Mouse (Mus musculus): Measurements from ENCODE around the gene Sgcd. TPM values are rescaled to one million over a fixed set of nuclear protein-coding genes. Genes with fewer than 3 reads are reported as not detected.

The Sgcd gene
- polyA plus RNA-seq, 1 experiment from 2014 or later: 6.5 TPM

DNA sequence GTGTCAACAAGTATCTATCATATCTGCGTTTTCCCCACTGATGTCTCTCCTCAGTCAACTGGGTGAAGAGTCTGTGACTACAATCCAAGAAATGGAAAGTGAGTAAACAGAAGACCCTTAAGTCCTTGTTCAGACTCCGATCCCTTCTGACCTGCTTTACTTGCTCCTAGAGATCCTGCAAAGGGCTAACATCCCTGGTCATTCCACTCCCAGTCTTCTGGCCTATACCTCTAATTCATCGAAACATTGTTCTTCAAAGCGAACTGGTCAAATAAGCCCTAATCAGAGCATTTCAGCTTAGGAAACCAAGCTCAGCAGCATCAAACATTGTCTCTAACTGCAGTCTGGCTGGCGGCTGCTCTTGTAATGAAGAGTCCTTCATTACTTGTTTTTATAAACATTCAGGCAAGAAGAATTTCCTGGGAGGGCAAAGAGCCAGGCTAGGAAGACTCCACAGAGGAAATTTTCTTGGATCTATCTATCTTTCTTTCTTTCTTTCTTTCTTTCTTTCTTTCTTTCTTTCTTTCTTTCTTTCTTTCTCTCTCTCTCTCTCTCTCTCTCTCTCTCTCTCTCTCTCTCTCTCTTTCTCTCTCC, 833.8 kb downstream of the Sgcd start:
- no peaks in the 10 kb centered on the region for H3K4me1 ChIP-seq
- no peak overlapping the region for H3K27ac ChIP-seq
- H3K27me3 ChIP-seq (replicated peaks): no peaks in the 10 kb centered on the region
- no peak overlapping the region for H3K4me3 ChIP-seq
- WGBS: 93% methylated on average over 5 of the region's 5 CpGs
- H3K9ac ChIP-seq: no peak overlapping the region
- no peaks in the 10 kb centered on the region for H3K36me3 ChIP-seq (replicated peaks)
- no peak for ATAC-seq (replicated peaks)
- H3K9me3 ChIP-seq: no peaks in the 10 kb centered on the region
- no peak overlapping the region for H3K4me2 ChIP-seq

GRCm38 (mm10) chr11:47149607-47150006, 839.2 kb downstream of the Sgcd start:
- Histone ChIP-seq H3K4me2 (no peak overlapping the region), H3K9me3 (no peaks in the 10 kb centered on the region), H3K27me3 (replicated peaks) (no peaks in the 10 kb centered on the region), H3K4me3 (no peak overlapping the region), H3K9ac (no peak overlapping the region), H3K36me3 (replicated peaks) (no peaks in the 10 kb centered on the region), H3K4me1 (no peaks in the 10 kb centered on the region), H3K27ac (no peak overlapping the region)
- 59% methylated on average over 9 of the region's 9 CpGs for WGBS
- ATAC-seq (replicated peaks): no peak

- Histone ChIP-seq H3K27ac (no peak overlapping the region), H3K36me3 (replicated peaks) (no peaks in the 10 kb centered on the region), H3K9ac (no peak overlapping the region), H3K27me3 (replicated peaks) (no peaks in the 10 kb centered on the region), H3K9me3 (no peaks in the 10 kb centered on the region), H3K4me2 (no peak overlapping the region), H3K4me1 (no peaks in the 10 kb centered on the region), H3K4me3 (no peak overlapping the region)
- ATAC-seq (replicated peaks): no peak
- 87% methylated on average over 2 of the region's 2 CpGs for WGBS
Observed at GRCm38 (mm10) chr11:47139867-47140266, 848.9 kb downstream of the Sgcd start.

- Histone ChIP-seq H3K4me3 (no peak overlapping the region), H3K9ac (no peak overlapping the region), H3K27ac (no peak overlapping the region), H3K27me3 (replicated peaks) (no peaks in the 10 kb centered on the region), H3K4me1 (no peaks in the 10 kb centered on the region), H3K9me3 (no peaks in the 10 kb centered on the region), H3K36me3 (replicated peaks) (no peaks in the 10 kb centered on the region), H3K4me2 (no peak overlapping the region)
- ATAC-seq (replicated peaks): no peak
- WGBS: 80% methylated on average over 1 of the region's 1 CpGs
Observed at GRCm38 (mm10) chr11:47139271-47139670, 849.5 kb downstream of the Sgcd start.

DNA sequence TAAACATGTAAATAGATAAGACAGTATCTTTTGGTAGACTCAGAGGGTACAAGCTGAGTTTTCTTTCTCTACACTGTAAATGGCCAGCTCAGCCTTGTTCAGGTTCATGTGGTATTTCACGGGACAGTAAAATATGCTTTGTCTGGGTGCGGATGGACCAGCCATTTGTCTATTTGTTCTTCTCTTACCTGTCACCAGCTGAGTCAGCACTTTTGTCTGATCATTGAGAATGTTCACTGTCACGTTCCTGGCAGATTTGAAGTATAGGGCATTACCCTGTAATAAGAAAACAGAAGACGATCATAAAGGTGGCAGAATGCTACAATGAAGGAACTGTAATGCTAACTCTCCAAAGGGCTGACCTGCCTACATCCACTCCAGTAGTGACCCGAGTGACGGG, 856.4 kb downstream of the Sgcd start:
- H3K27me3 ChIP-seq (replicated peaks): no peaks in the 10 kb centered on the region
- no peak for ATAC-seq (replicated peaks)
- no peak overlapping the region for H3K27ac ChIP-seq
- H3K4me3 ChIP-seq: no peak overlapping the region
- H3K9ac ChIP-seq: no peak overlapping the region
- H3K4me1 ChIP-seq: no peaks in the 10 kb centered on the region
- no peaks in the 10 kb centered on the region for H3K36me3 ChIP-seq (replicated peaks)
- H3K9me3 ChIP-seq: no peaks in the 10 kb centered on the region
- H3K4me2 ChIP-seq: no peak overlapping the region
- WGBS: 93% methylated on average over 6 of the region's 6 CpGs

GRCm38 (mm10) chr11:47130432-47130831, 858.3 kb downstream of the Sgcd start:
- Histone ChIP-seq H3K9me3 (no peaks in the 10 kb centered on the region), H3K27ac (no peak overlapping the region), H3K36me3 (replicated peaks) (no peaks in the 10 kb centered on the region), H3K4me2 (no peak overlapping the region), H3K4me3 (no peak overlapping the region), H3K27me3 (replicated peaks) (no peaks in the 10 kb centered on the region), H3K9ac (no peak overlapping the region), H3K4me1 (no peaks in the 10 kb centered on the region)
- WGBS: 84% methylated on average over 3 of the region's 3 CpGs
- no peak for ATAC-seq (replicated peaks)

DNA sequence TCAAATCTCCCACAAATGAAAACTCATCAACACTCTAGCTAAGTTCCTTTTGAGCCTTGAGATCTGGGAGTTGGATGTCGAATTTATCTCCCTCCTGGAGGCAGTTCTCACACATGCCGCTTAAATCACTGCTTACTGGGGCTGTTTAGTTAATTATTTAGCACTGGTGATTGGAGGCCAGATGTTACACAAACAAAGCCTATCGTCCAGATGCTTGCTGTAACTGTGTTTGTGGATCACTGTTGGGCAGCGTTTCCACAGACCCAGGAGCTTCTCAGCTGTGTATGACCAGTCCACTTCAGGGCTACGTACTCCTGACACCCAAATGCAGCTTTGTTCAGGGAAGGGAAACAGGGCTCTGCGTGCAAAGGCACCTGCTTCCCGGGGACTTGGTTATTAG, 858.8 kb downstream of the Sgcd start:
- Histone ChIP-seq H3K4me1 (no peaks in the 10 kb centered on the region), H3K36me3 (replicated peaks) (no peaks in the 10 kb centered on the region), H3K27ac (no peak overlapping the region), H3K9me3 (no peaks in the 10 kb centered on the region), H3K4me3 (no peak overlapping the region), H3K9ac (no peak overlapping the region), H3K4me2 (no peak overlapping the region), H3K27me3 (replicated peaks) (no peaks in the 10 kb centered on the region)
- 74% methylated on average over 7 of the region's 7 CpGs for WGBS
- no peak for ATAC-seq (replicated peaks)

- no peak for ATAC-seq (replicated peaks)
- H3K4me3 ChIP-seq: no peak overlapping the region
- no peak overlapping the region for H3K9ac ChIP-seq
- H3K4me1 ChIP-seq: no peaks in the 10 kb centered on the region
- H3K36me3 ChIP-seq (replicated peaks): no peaks in the 10 kb centered on the region
- WGBS: 88% methylated on average over 1 of the region's 1 CpGs
- H3K4me2 ChIP-seq: no peak overlapping the region
- H3K27me3 ChIP-seq (replicated peaks): no peaks in the 10 kb centered on the region
- H3K27ac ChIP-seq: no peak overlapping the region
- H3K9me3 ChIP-seq: no peaks in the 10 kb centered on the region
Observed at GRCm38 (mm10) chr11:47129166-47129565, 859.6 kb downstream of the Sgcd start.

- Histone ChIP-seq H3K27me3 (replicated peaks) (no peaks in the 10 kb centered on the region), H3K9ac (no peak overlapping the region), H3K4me1 (no peaks in the 10 kb centered on the region), H3K27ac (no peak overlapping the region), H3K4me3 (no peak overlapping the region), H3K9me3 (no peaks in the 10 kb centered on the region), H3K36me3 (replicated peaks) (no peaks in the 10 kb centered on the region), H3K4me2 (no peak overlapping the region)
- no peak for ATAC-seq (replicated peaks)
- 76% methylated on average over 3 of the region's 3 CpGs for WGBS
Observed at GRCm38 (mm10) chr11:47128331-47128730, 860.4 kb downstream of the Sgcd start.

DNA sequence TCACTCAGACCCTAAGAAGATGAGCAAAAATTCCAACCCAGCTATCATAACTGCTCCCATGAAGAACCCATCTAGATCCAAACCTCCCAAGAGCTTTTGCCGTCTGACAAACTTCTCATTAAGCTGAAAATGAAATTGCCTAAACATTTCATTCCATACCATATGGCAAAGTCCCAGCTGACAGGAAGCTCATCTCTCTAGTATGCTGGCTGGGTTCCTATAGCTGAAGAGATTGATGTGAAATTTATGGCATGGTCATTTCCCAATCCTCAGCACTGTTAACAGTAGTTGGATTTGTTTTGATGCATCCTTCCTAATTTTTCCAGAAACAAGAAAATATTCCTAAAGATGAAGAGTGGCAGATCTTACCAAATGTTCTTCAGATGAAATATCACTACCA, 867.9 kb downstream of the Sgcd start:
- no peak for ATAC-seq (replicated peaks)
- 89% methylated on average over 1 of the region's 1 CpGs for WGBS
- Histone ChIP-seq H3K36me3 (replicated peaks) (no peaks in the 10 kb centered on the region), H3K4me1 (no peaks in the 10 kb centered on the region), H3K9ac (no peak overlapping the region), H3K27me3 (replicated peaks) (no peaks in the 10 kb centered on the region), H3K4me3 (no peak overlapping the region), H3K27ac (no peak overlapping the region), H3K9me3 (no peaks in the 10 kb centered on the region), H3K4me2 (no peak overlapping the region)

DNA sequence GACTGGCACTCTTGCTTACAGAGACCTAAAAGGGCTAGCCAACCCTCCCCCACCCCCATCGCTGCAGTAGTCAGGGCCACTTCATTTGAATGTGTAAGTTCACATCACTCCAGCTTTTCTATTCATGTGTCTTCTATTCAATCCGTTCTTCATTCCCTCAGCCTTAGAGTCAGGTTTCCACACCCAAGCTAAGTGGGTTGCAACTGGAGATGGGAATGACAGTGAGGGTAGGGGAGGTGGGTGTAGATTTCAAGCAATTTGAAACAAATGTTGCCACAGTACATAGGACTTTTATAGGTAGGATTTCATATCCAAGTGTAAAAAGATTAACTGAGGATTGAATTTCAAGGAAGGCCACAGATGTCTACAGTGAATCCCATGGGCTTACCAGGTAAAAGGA, 870.9 kb downstream of the Sgcd start:
- 21% methylated on average over 2 of the region's 2 CpGs for WGBS
- no peaks in the 10 kb centered on the region for H3K9me3 ChIP-seq
- no peak overlapping the region for H3K9ac ChIP-seq
- H3K27ac ChIP-seq: no peak overlapping the region
- no peak overlapping the region for H3K4me2 ChIP-seq
- H3K36me3 ChIP-seq (replicated peaks): no peaks in the 10 kb centered on the region
- H3K27me3 ChIP-seq (replicated peaks): no peaks in the 10 kb centered on the region
- ATAC-seq (replicated peaks): no peak
- H3K4me1 ChIP-seq: no peaks in the 10 kb centered on the region
- H3K4me3 ChIP-seq: no peak overlapping the region

GRCm38 (mm10) chr11:47114366-47114765, 874.4 kb downstream of the Sgcd start:
- H3K36me3 ChIP-seq (replicated peaks): no peaks in the 10 kb centered on the region
- no peak overlapping the region for H3K27ac ChIP-seq
- H3K4me2 ChIP-seq: no peak overlapping the region
- no peak for ATAC-seq (replicated peaks)
- H3K9me3 ChIP-seq: no peaks in the 10 kb centered on the region
- no peak overlapping the region for H3K9ac ChIP-seq
- H3K27me3 ChIP-seq (replicated peaks): no peaks in the 10 kb centered on the region
- no peak overlapping the region for H3K4me3 ChIP-seq
- no peaks in the 10 kb centered on the region for H3K4me1 ChIP-seq
- 92% methylated on average over 4 of the region's 4 CpGs for WGBS

- Histone ChIP-seq H3K9ac (no peak overlapping the region), H3K9me3 (no peaks in the 10 kb centered on the region), H3K4me2 (no peak overlapping the region), H3K27me3 (replicated peaks) (no peaks in the 10 kb centered on the region), H3K36me3 (replicated peaks) (no peaks in the 10 kb centered on the region), H3K4me3 (no peak overlapping the region), H3K27ac (no peak overlapping the region), H3K4me1 (no peaks in the 10 kb centered on the region)
- WGBS: 65% methylated on average over 5 of the region's 5 CpGs
- ATAC-seq (replicated peaks): no peak
Observed at GRCm38 (mm10) chr11:47113081-47113480, 875.7 kb downstream of the Sgcd start.
